Mouse (Mus musculus): ENCODE measurements around the gene Usmg5. TPM values are rescaled to one million over a fixed set of nuclear protein-coding genes. Genes with fewer than 3 reads are reported as not detected.
"Not testable (repeated sequence)": the region's sequence is repeated elsewhere in the genome, so short reads cannot be mapped to it uniquely, and the experiment has no call there.

The Usmg5 gene
- 264 and 266 TPM in 2 replicates for total RNA-seq (2014; rRNA removed)
- 125 and 171 TPM in 2 replicates for polyA plus RNA-seq (2012; rRNA removed)

- Histone ChIP-seq H3K4me1 (ENCODE audit: control insufficient read depth, insufficient read depth, low read length) (peaks cover 12% of the 10 kb centered on the region), H3K4me3 (ENCODE audit: insufficient read depth, low read depth, low read length) (peak within 1 kb of the TSS; percentile 61), H3K9ac (ENCODE audit: low read depth, low read length) (peak within 1 kb of the TSS; percentile 89), H3K79me2 (ENCODE audit: control insufficient read depth, insufficient read depth, low read length) (peaks cover 27% of the 10 kb centered on the region; the same call in 1 of the 2 replicates), H3K27me3 (ENCODE audit: control insufficient read depth, insufficient read depth, low read length) (no peaks in the 10 kb centered on the region), H3K36me3 (ENCODE audit: control insufficient read depth, insufficient read depth, low read length) (peaks cover 21% of the 10 kb centered on the region), H3K27ac (replicated peaks; ENCODE audit: insufficient read depth, low read depth, low read length) (peak within 1 kb of the TSS; percentile 97)
- TF ChIP-seq CTCF (IDR thresholded peaks at IDR 0.05; ENCODE audit: low read depth, low read length) (no peak), POLR2A (IDR thresholded peaks at IDR 0.05; ENCODE audit: extremely low read depth, insufficient read depth, low read length) (peak; percentile 77; the same call in 1 of the 2 replicates)
- WGBS, result under 1% methylated on average over 56 of the region's 56 CpGs
- peak; percentile 87 for DNase-seq (ENCODE audit: extremely low read depth, low read depth, low spot score)
These were observed at the start of gene Usmg5, which contains the start of gene Pdcd11 for GRCm38 (mm10) chr19:47090550-47091156. TSS of gene Usmg5 (minus strand) at chr19:47090647. TSS of gene Pdcd11 (plus strand) at chr19:47090768.

DNA sequence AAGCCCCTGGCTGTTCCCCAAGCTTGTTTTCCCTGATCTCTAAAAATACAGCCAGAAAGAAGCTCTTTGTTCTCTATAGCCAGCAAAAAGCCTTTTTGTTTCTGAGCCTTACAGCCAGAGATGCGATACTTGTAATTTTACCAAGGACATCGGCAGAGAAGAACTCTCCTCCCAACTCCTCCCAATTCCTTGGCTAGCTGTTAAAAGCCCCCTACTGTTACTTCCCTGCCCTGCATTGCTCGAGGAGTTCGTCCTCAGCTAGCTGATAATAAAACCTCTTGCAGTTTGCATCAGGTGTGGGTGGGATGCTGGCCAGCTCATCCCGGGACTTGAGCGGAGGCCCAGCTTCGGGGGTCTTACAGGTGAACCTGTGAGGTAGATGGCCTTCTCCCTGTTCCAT lies 49.2 kb upstream of the Usmg5 start:
- not testable (repeated sequence) for H3K9ac ChIP-seq (ENCODE audit: low read depth, low read length); H3K27me3 ChIP-seq (ENCODE audit: control insufficient read depth, insufficient read depth, low read length); H3K4me1 ChIP-seq (ENCODE audit: control insufficient read depth, insufficient read depth, low read length); DNase-seq (ENCODE audit: extremely low read depth, low read depth, low spot score); H3K4me3 ChIP-seq (ENCODE audit: insufficient read depth, low read depth, low read length); H3K27ac ChIP-seq (replicated peaks; ENCODE audit: insufficient read depth, low read depth, low read length); H3K79me2 ChIP-seq (ENCODE audit: control insufficient read depth, insufficient read depth, low read length); H3K36me3 ChIP-seq (ENCODE audit: control insufficient read depth, insufficient read depth, low read length)
- WGBS, result 63% methylated on average over 7 of the region's 7 CpGs

GRCm38 (mm10) chr19:47137771-47138421 lies 47.4 kb upstream of the Usmg5 start, which contains the start of gene Calhm2:
TSS of gene Calhm2 (minus strand) at chr19:47138294.
- 30% methylated on average over 28 of the region's 28 CpGs for WGBS
- TF ChIP-seq POLR2A (IDR thresholded peaks at IDR 0.05; ENCODE audit: extremely low read depth, insufficient read depth, low read length) (no peak), CTCF (IDR thresholded peaks at IDR 0.05; ENCODE audit: low read depth, low read length) (no peak)
- Histone ChIP-seq H3K4me1 (ENCODE audit: control insufficient read depth, insufficient read depth, low read length) (no peaks in the 10 kb centered on the region), H3K9ac (ENCODE audit: low read depth, low read length) (peak within 1 kb of the TSS; percentile 66), H3K79me2 (ENCODE audit: control insufficient read depth, insufficient read depth, low read length) (no peaks in the 10 kb centered on the region), H3K36me3 (ENCODE audit: control insufficient read depth, insufficient read depth, low read length) (no peaks in the 10 kb centered on the region), H3K27me3 (ENCODE audit: control insufficient read depth, insufficient read depth, low read length) (no peaks in the 10 kb centered on the region), H3K27ac (replicated peaks; ENCODE audit: insufficient read depth, low read depth, low read length) (peak within 1 kb of the TSS; percentile 71), H3K4me3 (ENCODE audit: insufficient read depth, low read depth, low read length) (peak within 1 kb of the TSS; percentile 84)
- DNase-seq (ENCODE audit: extremely low read depth, low read depth, low spot score), result no peak

- no peak for TF ChIP-seq CTCF (IDR thresholded peaks at IDR 0.05; ENCODE audit: low read depth, low read length)
- no peak for TF ChIP-seq POLR2A (IDR thresholded peaks at IDR 0.05; ENCODE audit: extremely low read depth, insufficient read depth, low read length)
- Histone ChIP-seq H3K36me3 (ENCODE audit: control insufficient read depth, insufficient read depth, low read length) (no peaks in the 10 kb centered on the region), H3K9ac (ENCODE audit: low read depth, low read length) (peak overlapping the region; percentile 34), H3K4me1 (ENCODE audit: control insufficient read depth, insufficient read depth, low read length) (no peaks in the 10 kb centered on the region), H3K79me2 (ENCODE audit: control insufficient read depth, insufficient read depth, low read length) (no peaks in the 10 kb centered on the region), H3K4me3 (ENCODE audit: insufficient read depth, low read depth, low read length) (peak overlapping the region; percentile 84), H3K27ac (replicated peaks; ENCODE audit: insufficient read depth, low read depth, low read length) (peak overlapping the region; percentile 69), H3K27me3 (ENCODE audit: control insufficient read depth, insufficient read depth, low read length) (no peaks in the 10 kb centered on the region)
- peak; percentile 41 for DNase-seq (ENCODE audit: extremely low read depth, low read depth, low spot score)
- WGBS, result 39% methylated on average over 6 of the region's 6 CpGs
These were observed 46.7 kb upstream of the Usmg5 start for GRCm38 (mm10) chr19:47137051-47137581.

DNA sequence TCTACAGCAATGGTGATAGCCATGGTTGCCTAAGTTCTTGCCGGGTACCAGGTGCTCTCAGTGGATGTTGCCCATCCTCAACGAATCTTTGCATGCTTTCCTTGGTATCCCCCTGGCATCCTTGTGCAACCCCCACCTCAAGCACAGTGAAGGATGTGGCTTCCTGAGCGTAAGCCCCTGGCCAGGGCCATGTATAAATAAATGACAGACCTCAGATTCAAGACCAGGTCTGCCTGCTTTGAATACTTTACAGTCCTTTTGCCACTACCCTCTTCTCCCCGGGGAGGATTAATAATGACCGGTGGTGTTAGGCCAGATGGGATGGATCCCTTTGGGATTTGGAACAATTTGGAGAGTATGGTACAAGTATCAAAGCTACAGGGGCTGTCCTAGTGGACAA lies 45.7 kb upstream of the Usmg5 start:
- Histone ChIP-seq H3K27ac (replicated peaks; ENCODE audit: insufficient read depth, low read depth, low read length) (no peak overlapping the region), H3K79me2 (ENCODE audit: control insufficient read depth, insufficient read depth, low read length) (no peaks in the 10 kb centered on the region), H3K9ac (ENCODE audit: low read depth, low read length) (no peak overlapping the region), H3K36me3 (ENCODE audit: control insufficient read depth, insufficient read depth, low read length) (peaks cover 4% of the 10 kb centered on the region; the same call in 1 of the 2 replicates), H3K27me3 (ENCODE audit: control insufficient read depth, insufficient read depth, low read length) (no peaks in the 10 kb centered on the region), H3K4me3 (ENCODE audit: insufficient read depth, low read depth, low read length) (0 out of 2 replicates have a peak overlapping the region, but pooled peaks have one; percentile 13), H3K4me1 (ENCODE audit: control insufficient read depth, insufficient read depth, low read length) (no peaks in the 10 kb centered on the region)
- TF ChIP-seq POLR2A (IDR thresholded peaks at IDR 0.05; ENCODE audit: extremely low read depth, insufficient read depth, low read length), result no peak
- TF ChIP-seq CTCF (IDR thresholded peaks at IDR 0.05; ENCODE audit: low read depth, low read length), result no peak
- 92% methylated on average over 5 of the region's 5 CpGs for WGBS
- DNase-seq (ENCODE audit: extremely low read depth, low read depth, low spot score), result no peak
